Mouse (Mus musculus) liver, adult 2 months (tissue): ENCODE data around the gene Def6.

Experiments used
- CTCF ChIP-seq: fragments of 200-500 bp; IDR thresholded peaks from 2 replicates; pipeline ENCODE4 v1.5.1; 2011; ENCODE audit warnings: low read depth, low read length, control low read depth
- POLR2A ChIP-seq: fragments of 200-500 bp; IDR thresholded peaks from 2 replicates; pipeline ENCODE4 v1.6.1; 2011; ENCODE audit warnings: low read length, control low read depth; ENCODE audit not compliant: insufficient read depth; ENCODE audit errors: extremely low read depth

GRCm38 (mm10) chr17:28259890-28260542 is 52.4 kb downstream of the Def6 start:
- TF ChIP-seq POLR2A = no peak
- TF ChIP-seq CTCF = peak; percentile 86
